ENCODE assay signal across 9 mouse cellular contexts in the genomic region with DNA sequence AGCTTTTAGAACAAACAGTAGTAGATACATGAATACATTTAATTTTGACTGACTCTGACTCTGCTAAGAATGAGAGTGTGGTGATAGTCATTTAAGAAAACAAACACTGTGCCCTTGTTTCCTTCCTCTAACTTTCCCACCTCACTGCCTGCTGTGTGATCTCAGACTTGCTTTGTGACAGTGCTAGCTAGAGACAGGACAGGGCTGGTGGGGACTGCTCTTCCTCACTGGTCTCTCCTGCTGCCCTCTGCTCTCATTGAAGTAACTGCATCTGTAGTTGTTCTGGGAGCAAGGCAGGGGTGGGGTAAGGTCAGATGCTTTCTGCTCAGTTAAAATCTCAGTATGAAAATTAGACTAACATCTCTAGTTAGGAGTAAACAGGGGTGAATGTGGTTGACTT.
DNase-seq lines count a peak whose midpoint lies in the region; ATAC-seq and TF ChIP-seq lines count a peak whose summit lies in the region.
"Had no signal": no experiment of that assay in that cellular context is flagged by ENCODE, and none has a peak within 500 bp of the region (broad histone marks: within the 10 kb centered on the region; RNA-seq: fewer than 3 reads in every experiment).

No protein-coding gene starts in this region.

- no peak for ATAC-seq in embryonic facial prominence, embryonic 14.5 days (ENCODE audit: low read depth)
- no peak for ATAC-seq in midbrain, embryonic 16.5 days

- H3K27ac ChIP-seq in embryonic facial prominence, embryonic 14.5 days (replicated peaks; ENCODE audit: low read depth, low read length): no peak overlapping the region
- no peak overlapping the region for H3K27ac ChIP-seq in midbrain, embryonic 16.5 days (ENCODE audit: low read length)

- H3K9ac ChIP-seq in embryonic facial prominence, embryonic 14.5 days (ENCODE audit: low read depth, low read length): no peak overlapping the region; the same call in 1 of the 2 replicates
- no peak overlapping the region for H3K9ac ChIP-seq in midbrain, embryonic 16.5 days (ENCODE audit: low read depth, low read length)

- peak; percentile 47 for DNase-seq in embryo, embryonic 10 days (ENCODE audit: low spot score)
- DNase-seq in embryo, embryonic 11 days: no peak
- DNase-seq in lung, adult 2 months: no peak
- no peak for DNase-seq in lung, postnatal 4 days
- DNase-seq in embryonic facial prominence, embryonic 14.5 days (ENCODE audit: low spot score): no peak
- DNase-seq in frontal cortex, adult 2 months (ENCODE audit: extremely low spot score in 1 of 2, low spot score in 1 of 2): no peak
- no peak for DNase-seq in gastrocnemius, adult 8-10 months (ENCODE audit: low spot score in 2 of 2)
- DNase-seq: kidney, postnatal 14 days had no signal

- H3K27me3 ChIP-seq in embryonic facial prominence, embryonic 14.5 days (replicated peaks; ENCODE audit: control insufficient read depth, insufficient read depth, low read length): no peaks in the 10 kb centered on the region
- H3K27me3 ChIP-seq in midbrain, embryonic 16.5 days (ENCODE audit: control insufficient read depth, insufficient read depth, low read depth, low read length): no peaks in the 10 kb centered on the region

- H3K9me3 ChIP-seq in embryonic facial prominence, embryonic 14.5 days (ENCODE audit: control insufficient read depth, low read length): peaks cover 3% of the 10 kb centered on the region; the same call in 1 of the 2 replicates
- no peaks in the 10 kb centered on the region for H3K9me3 ChIP-seq in midbrain, embryonic 16.5 days (replicated peaks; ENCODE audit: control insufficient read depth, low read length, poor library complexity, severe bottlenecking)

- no peak for TF ChIP-seq POLR2A in lung, adult 2 months (IDR thresholded peaks at IDR 0.05; ENCODE audit: borderline replicate concordance, extremely low read depth, low read depth, low read length)

- H3K4me1 ChIP-seq in lung, adult 2 months (ENCODE audit: control insufficient read depth, insufficient read depth, low read length): peaks cover 8% of the 10 kb centered on the region
- peaks cover 17% of the 10 kb centered on the region for H3K4me1 ChIP-seq in embryonic facial prominence, embryonic 14.5 days (ENCODE audit: control insufficient read depth, insufficient read depth, low read length)
- H3K4me1 ChIP-seq in midbrain, embryonic 16.5 days (ENCODE audit: control insufficient read depth, insufficient read depth, low read length): peaks cover 18% of the 10 kb centered on the region

- TF ChIP-seq CTCF in lung, adult 2 months (IDR thresholded peaks at IDR 0.05; ENCODE audit: insufficient read depth, low read length): no peak

- H3K36me3 ChIP-seq in embryonic facial prominence, embryonic 14.5 days (ENCODE audit: control insufficient read depth, insufficient read depth, low read length): peaks cover 17% of the 10 kb centered on the region
- H3K36me3 ChIP-seq in midbrain, embryonic 16.5 days (ENCODE audit: control insufficient read depth, insufficient read depth, low read length): no peaks in the 10 kb centered on the region

- H3K4me3 ChIP-seq in lung, adult 2 months (replicated peaks; ENCODE audit: extremely low read depth, low read depth, low read length): peak overlapping the region; percentile 28
- H3K4me3 ChIP-seq in embryonic facial prominence, embryonic 14.5 days (ENCODE audit: low read depth, low read length): no peak overlapping the region
- no peak overlapping the region for H3K4me3 ChIP-seq in midbrain, embryonic 16.5 days (ENCODE audit: low read depth, low read length)

- peak overlapping the region; percentile 32 for H3K4me2 ChIP-seq in embryonic facial prominence, embryonic 14.5 days (ENCODE audit: low read depth, low read length)
- peak overlapping the region; percentile 5; the same call in 1 of the 2 replicates for H3K4me2 ChIP-seq in midbrain, embryonic 16.5 days (ENCODE audit: low read length)
